Mouse (Mus musculus) olfactory bulb, adult 2 months (tissue): ENCODE results near the gene Nt5c3b.

ENCODE experiments used
- CTCF ChIP-seq: fragments of 200-500 bp; IDR thresholded peaks from 2 replicates; pipeline ENCODE4 v1.5.1; 2012; ENCODE audit warnings: low read depth, mild to moderate bottlenecking, low read length, moderate library complexity; ENCODE audit not compliant: insufficient read depth
- POLR2A ChIP-seq: fragments of 200-500 bp; IDR thresholded peaks from 2 replicates; pipeline ENCODE4 v1.6.1; 2012; ENCODE audit warnings: mild to moderate bottlenecking, low read depth, low read length, moderate library complexity; ENCODE audit not compliant: insufficient read depth

DNA sequence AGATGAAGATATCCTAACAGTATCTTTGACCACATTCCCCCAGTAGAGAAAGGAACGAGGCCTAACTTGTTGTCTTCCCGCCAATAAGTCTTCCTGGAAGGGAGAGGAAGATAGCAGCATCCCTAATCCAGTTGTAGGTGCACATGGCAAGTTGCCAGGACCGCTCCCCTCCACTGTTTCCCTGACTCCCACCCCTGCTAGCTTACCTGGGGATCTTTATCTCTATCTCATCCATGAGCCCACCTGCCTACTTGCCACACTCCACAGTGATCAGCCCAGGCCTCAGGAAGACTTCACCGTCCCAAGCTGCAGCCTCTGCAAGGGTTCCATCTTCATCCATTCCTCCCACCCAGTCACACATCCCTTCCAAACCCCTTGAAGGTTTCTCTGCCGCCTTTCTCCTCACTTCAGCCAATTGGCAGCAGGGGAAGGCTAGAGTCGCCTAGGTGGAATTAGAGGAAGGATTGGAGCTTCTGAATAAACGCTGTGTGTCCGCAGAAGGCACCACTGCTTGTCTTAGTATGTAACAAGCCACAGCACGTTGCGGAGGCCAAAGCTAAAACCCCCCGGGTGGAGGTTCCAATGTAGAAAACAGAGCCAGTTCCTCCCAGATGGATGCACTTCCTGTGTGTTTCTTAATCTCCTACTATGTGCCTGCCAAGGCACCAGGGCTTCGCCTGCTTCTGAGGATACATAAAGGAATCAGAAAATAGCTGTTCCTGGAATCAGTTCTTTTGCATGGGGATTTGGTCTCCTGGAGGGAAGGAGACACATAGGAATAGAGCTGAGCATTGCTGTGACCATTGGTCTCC, 41.7 kb downstream of the Nt5c3b start:
- TF ChIP-seq POLR2A (no peak), CTCF (no peak)
